Mouse (Mus musculus): ENCODE results near the gene Scaper.

GRCm38 (mm10) chr9:55508701-55509100 lies 429.2 kb downstream of the Scaper start:
- no peak for TF ChIP-seq CTCF (conservative IDR thresholded peaks at IDR 0.05 in 1 of 2, IDR thresholded peaks at IDR 0.05 in 1 of 2; ENCODE audit: low read depth in 2 of 2, low read length in 2 of 2)
- TF ChIP-seq ZKSCAN1 (IDR thresholded peaks at IDR 0.05; ENCODE audit: borderline replicate concordance, low read depth, low read length): no peak
- no peak for TF ChIP-seq NRF1 (IDR thresholded peaks at IDR 0.05; ENCODE audit: low read depth, low read length)
- no peak for TF ChIP-seq EP300 (IDR thresholded peaks at IDR 0.05; ENCODE audit: low read length)
- no peak for TF ChIP-seq MAX (IDR thresholded peaks at IDR 0.05; ENCODE audit: low read length)
